Mouse (Mus musculus): ENCODE measurements around the gene Aldh18a1.

DNA sequence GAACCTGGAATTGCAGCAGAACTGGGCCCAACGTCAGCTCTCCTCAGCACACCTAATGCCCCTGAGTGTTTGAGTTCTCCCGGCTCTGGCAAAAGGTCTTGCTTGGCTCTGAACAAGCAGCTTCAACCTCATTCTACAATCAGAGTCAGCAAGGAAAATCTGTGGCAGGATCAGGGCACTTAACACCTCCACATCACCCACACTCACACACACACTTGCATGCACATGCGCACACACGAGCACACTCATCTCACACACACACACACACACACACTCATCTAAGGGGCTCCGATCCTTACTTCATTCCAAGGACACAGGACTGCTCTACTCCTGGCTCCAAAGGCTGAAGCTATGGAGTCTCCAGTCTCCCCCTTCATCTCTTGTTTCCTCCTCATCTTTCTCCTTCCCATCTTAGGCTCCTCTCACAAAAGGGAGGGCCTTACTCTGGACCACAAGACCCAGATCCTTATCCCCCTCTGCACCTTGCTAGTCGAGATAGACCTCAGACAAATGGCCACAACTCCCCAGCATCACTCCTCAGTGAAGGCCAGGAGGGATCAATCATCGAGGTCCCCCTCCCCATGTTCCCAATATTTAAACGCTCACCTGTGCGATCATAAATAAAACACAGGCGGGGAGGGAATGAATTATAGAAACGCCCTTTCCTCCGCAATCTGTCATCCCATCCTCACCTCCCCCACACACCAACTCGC lies 77.7 kb downstream of the Aldh18a1 start:
- TF ChIP-seq MYOD1 (IDR thresholded peaks at IDR 0.05; ENCODE audit: control insufficient read depth in 1 of 3, insufficient read length in 2 of 3, low read depth in 2 of 3) (no peak), POLR2AphosphoS2 (IDR thresholded peaks at IDR 0.05; ENCODE audit: insufficient read length, low read depth) (no peak), POLR2A (IDR thresholded peaks at IDR 0.05; ENCODE audit: insufficient read length, low read depth) (no peak), USF1 (IDR thresholded peaks at IDR 0.05; ENCODE audit: low read depth) (no peak), MAX (IDR thresholded peaks at IDR 0.05; ENCODE audit: low read depth) (no peak), SRF (IDR thresholded peaks at IDR 0.05; ENCODE audit: control insufficient read depth, insufficient read length, low read depth) (no peak), TCF12 (IDR thresholded peaks at IDR 0.05; ENCODE audit: insufficient read depth, poor library complexity, severe bottlenecking) (no peak), E2F4 (IDR thresholded peaks at IDR 0.05; ENCODE audit: insufficient read depth) (no peak), MYOG (IDR thresholded peaks at IDR 0.05; ENCODE audit: control insufficient read depth in 1 of 3, insufficient read depth in 1 of 3, insufficient read length in 2 of 3, low read depth in 2 of 3) (no peak), REST (IDR thresholded peaks at IDR 0.05; ENCODE audit: insufficient read depth, insufficient read length) (no peak)
